Mouse (Mus musculus) kidney, postnatal 36 days (tissue): Measurements from ENCODE around the gene Rc3h2.
A peak's percentile ranks its signal among the peaks of the same experiment; 100 is the strongest.

Experiments used
- DNase-seq, 2 experiments: peaks; one replicate each; pipeline ENCODE4 v3.0.0; 2021 to 2022; ENCODE audit warnings: mixed read lengths in 2 of 2

The Rc3h2 gene

DNA sequence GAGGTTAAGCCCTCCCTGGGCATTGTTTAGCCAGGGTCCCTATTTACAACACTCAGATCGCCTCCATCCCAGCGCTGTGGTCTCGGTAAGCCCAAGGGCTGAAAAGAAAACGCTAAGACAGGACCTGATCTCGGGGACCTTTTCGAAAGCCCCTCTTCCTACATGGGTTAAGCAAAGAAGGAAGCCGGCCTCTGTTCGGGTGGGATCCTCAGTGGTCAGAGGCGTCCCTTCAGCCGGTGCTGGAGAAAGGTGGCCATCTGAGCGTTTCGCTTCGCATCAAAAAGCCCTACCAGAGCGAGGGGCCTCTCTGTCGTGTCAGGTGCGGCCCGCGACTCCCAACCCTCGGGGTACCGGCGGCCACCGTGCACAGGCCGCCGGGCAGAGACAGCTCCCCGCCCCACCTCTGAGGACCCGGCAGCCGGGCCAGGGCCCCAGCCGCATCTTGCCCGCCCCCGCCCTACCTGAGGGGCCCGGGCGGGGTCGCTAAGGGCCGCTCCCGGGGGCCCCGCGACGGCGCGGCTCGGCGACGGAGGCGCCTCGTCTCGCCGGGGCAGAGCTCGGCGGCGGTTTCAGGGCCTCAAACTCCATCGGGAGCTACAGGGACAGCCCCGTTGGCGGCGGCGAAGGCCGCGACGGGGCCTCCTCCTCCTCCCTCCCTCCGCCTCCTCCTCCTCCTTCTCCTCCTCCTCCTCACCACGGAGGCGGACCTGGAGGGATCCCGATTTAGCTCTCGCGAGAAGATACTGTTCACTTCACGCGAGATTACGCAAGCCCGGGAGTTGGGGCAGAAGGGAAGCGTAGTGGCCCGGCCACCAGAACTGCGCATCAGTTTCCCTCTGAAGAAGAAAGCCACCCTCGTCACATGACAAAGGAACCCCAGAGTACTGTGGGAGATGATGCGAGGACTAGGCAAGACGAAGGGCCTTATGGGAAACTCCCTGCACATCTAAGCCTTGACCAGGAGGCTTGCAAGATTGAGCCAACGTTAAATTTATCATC is at the start of gene Rc3h2:
Rc3h2 (minus strand) TSS at position 598 of the 999 bp plus-strand sequence.
- DNase-seq = peak; percentile 95 to 97

DNA sequence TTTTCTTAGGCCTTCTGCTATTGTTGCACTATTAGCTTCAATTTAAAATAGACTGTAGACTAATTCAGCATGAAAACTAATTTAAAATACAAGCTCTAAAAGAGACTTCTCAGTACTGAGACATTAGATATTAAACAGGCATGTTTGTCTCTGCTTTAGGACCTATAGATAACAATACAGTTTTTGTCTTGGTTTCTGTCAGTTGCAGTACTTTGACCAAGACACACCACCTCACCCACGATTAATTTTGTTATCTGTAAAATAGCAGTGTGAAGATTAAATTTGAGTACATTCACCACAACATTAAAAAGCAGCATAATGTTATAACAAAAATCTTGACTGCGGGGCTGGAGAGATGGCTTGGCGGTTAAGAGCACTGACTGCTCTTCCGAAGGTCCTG is 43.6 kb upstream of the Rc3h2 start:
- no peak for DNase-seq

DNA sequence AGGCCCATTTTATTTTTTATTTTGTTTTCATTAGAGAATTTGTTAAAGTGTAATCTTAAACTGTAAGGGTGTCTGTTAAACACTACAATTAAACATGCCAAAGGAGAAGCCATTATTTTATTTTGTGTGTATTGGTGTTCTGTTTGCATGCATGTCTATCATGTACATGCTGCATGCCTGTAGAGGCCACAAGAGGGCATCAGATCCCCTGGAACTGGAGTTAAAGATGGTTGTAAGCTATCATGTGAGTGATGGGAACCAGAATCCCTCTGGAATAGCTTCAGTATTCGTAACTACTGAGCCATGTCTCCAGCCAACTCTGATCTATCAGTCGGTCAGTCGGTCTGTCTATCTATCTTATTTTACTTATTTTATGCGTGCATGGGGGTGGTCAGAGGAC is 38.0 kb upstream of the Rc3h2 start:
- no peak for DNase-seq

DNA sequence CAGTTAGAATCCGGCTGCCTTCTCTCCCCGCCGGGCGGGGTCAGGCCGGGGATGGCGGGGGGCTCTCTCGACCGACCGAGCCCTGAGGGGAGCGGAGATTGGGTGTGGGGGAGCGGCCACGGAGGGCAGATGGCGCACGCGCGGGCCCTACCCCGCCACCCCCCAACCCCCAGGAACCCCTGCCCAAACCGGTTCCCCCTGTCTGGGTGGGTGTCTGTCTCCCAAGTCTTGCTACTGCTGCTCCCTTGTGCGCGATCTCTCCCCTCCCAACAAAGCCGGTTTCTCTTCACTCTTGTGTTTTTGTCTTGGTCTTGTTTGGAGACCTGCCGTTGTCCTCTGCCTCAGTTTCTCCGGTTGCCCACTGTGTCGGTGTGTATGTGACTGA is 29.7 kb upstream of the Rc3h2 start:
- no peak for DNase-seq

DNA sequence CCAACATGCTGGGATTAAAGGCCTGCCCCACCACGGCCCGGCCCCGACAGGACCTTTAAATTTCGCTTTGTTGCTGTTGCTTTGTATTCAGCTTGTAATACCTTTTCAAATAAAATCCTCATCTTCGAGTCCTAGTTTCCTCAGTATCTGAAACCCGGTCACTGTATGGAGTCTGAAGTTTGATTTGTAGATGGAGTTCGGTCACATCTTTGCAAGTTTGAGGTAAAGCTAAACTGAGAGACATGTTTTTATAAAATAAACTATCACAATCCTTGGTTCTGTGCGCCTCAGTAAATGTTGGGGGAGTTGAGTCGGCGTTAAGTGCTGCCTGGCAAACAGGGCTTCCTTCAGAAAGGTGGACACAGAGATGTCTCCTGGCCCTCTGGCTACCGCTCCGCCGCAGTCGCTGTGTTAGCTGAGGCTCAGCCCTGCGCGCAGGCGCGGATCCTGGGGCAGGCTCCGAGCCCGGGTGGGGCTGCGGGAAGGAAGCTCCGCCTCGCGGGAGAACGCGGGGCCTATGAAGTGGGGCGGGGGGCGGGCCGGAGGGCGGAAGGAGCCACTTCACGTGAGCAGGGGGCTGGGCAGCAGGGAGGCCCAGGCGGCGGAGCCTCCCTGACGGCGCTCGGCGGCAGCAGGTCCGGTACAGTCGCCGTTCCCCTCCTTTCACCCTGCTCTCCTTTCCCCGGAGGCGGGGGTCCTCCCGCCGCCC is 29.1 kb upstream of the Rc3h2 start:
- peak; percentile 95 to 97 for DNase-seq

DNA sequence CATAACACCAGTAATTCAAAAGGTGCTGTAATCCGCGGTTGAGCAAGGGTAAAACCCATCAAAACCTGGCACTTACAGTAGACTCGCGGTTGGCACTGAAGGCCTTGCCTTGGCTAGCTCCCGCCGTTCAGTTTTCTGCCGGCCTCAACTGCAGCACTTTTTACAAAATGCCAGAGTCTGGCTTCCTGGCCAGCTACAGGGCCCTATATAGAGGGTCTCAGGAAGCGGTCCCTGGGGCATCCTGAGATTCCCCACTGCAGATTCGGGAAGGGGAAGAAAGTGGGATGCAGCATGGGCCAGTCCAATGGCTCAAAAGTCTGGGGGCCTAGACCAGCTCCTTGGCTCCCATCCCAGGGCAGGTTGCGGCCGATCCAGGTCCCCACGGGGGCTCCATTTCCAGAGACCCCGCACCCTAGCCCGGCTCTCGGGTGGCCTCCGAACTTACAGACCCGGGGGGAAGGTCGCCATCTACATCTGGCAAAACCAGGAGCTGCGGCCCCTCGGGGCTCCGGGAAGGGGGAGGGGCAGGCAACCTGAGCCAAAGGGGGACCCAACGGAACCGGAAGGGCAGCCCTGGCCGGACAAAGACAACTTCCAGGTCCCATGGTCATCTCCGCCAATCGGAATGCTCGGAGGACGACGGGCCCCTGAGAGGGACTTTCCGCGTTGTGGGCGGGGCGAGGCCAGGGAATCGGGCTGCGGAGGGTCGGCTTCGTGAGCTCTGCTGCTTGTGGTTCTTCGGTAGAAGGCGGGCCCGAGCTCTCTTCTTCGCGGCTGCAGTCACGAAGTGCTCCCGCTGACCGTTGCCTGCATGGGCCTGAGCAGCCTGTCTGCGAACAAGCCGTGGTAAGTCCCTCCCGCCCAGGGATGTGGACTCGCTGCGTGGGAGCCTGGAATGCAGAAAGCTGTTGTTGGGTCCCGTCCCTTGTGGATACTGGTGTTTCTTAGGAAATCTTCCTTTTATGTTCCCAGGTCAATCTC is 20.2 kb upstream of the Rc3h2 start, which contains the start of the genes Zbtb26, Zbtb6 and Rabgap1:
Zbtb26 (minus strand) TSS at position 525 of the 981 bp plus-strand sequence.
Zbtb6 (minus strand) TSS at position 561 of the 981 bp plus-strand sequence.
Rabgap1 (plus strand) TSS at position 669 of the 981 bp plus-strand sequence.
- DNase-seq = peak; percentile 97

DNA sequence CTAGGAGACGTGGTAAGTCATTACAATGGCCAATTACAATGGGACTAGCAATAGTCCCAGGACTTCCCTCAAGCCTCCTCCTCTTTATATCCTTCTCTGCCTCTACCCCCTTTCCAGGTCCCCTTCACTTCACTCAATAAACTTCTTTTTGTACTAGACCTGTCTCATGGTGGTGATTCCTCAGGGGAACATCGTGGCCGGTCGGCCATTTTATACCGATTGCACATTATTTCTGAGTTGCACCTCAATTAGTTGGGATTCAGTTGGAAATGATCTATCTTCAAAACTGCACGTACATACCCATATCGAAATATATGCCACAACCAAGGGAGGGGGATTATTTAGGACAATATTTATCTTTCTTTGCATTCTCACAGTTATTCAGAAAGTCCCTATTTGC is 8.9 kb upstream of the Rc3h2 start:
- no peak for DNase-seq

DNA sequence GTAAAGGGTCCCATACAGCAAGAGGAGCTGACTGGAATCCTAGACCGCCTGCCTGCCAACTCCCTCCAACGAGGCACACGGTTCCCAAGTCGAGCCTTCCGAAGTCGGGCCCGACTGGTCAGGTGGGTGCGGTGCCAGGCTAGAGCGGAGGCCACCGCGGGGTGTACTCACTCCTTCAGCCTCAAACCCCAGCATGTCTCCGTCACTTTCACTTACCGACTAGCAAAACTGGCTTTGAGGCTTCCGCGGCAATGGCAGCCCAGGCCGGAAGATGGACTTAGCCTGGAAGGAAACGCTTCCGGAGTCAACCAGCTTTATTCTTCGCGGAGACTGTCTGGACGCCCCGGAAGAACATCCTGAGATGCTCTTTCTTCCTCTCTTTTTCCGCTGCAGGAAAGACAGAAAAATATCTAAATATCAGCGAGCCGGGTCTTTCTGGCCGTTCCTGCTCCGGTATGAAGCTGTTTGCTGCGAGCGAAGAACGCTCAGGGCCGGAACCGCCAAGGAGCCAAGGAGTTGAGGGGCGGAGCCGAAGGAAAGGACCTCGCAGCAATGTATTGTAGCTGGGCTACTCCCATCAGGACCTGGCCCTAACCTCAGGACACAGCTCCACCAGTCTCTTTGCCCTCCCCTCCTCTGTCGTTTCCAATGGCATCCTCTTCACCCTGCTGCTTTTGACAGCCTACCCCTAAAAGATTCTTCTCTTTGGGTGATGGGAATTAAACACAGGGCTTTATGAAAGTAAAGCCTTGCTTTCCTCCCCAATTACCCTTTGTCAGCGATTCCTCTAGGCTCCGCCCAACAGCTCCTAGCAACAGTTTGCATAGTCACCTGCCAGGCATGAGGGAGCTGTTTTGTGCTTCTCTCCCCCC is 8.1 kb upstream of the Rc3h2 start:
- peak; percentile 89 to 94 for DNase-seq

DNA sequence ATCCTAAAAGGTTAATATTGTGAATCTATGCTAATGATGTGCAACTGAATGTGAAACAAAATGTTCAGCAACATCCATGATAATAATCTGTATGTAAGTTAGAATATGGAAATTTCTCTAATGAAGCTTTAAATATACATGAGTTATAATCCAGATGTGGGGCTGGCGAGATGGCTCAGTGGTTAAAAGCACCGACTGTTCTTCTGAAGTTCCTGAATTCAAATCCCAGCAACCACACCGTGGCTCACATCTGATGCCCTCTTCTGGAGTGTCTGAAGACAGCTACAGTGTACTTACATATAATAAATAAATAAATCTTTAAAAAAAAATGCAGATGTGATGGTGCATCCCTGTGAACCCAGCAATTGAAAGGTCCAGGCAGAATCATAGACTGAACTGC is 968 bp upstream of the Rc3h2 start:
- no peak for DNase-seq

DNA sequence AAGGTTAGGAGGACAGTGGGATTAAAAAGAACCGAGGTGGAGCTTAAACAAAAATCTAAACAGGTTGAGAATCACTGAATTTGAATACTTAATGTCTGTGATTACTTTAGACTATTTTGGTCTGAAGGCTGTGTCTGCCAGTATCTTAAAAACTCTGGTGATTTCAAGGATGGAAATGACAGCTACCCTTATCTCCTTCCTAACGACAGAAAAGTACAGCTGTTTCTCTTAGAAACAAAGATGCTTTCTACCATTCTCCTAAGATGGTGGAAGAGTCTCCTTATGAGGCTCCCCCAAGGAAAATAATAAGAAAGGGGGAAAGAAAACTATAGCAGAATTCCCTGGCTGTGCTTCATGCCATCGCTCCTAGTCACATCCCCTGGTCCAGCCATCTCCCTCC is 800 bp downstream of the Rc3h2 start:
- DNase-seq = no peak

DNA sequence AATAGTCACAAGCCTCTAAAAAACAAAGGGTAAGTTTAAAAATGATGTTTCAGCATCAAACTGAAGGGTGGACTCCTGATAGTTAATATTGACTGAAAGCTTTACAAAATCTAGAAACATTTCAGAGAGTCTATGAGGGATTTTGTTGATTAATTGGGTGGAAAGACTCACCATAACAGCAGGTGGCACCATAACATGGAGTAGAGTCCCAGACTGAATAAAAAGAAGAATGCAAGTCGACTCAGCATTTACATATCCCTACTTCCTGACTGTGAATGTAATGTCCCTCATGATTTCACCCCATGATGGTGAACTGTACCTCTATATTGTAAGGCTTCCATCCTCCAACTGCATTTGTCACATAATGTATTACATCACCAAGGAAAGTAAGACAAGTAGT is 27.2 kb downstream of the Rc3h2 start:
- DNase-seq = peak in 1 of 2 experiments; percentile 8

DNA sequence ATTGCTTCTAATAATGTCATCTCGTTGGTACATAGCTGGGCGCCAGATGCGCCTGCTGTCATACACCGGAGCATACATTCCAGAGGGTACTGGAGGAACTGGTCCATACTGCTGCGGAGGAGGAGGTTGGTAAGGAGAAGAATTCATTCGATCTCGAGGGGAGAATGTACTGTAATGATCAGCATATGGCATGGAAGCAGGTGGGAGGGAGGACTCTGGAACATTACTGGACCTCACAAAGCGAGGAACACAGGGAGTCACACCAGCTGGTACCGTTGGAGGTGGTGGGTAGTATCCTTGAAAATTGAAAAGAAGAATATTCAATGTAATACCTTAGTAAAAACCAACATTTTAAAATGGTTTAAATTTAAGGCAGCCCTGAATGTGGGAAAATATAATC is 39.8 kb downstream of the Rc3h2 start:
- no peak for DNase-seq

DNA sequence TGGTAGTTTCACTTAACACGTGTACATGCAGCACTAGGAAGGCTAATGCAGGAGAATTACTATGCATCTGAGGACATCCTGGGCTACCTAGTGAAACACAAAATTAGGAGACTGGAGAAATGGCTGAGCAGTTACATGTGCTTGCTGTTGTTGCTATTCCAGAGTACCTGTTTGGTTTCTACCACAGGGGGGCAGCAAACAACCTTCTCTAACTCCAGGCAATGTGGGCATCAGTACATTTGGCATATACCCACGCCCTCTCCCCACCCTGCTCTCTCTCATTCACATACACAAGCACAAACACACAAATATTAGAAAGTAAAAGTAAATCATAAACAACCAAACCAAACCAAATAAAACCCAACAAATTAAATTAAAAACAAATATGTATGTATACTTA is 42.5 kb downstream of the Rc3h2 start:
- DNase-seq = peak; percentile 64 to 80

DNA sequence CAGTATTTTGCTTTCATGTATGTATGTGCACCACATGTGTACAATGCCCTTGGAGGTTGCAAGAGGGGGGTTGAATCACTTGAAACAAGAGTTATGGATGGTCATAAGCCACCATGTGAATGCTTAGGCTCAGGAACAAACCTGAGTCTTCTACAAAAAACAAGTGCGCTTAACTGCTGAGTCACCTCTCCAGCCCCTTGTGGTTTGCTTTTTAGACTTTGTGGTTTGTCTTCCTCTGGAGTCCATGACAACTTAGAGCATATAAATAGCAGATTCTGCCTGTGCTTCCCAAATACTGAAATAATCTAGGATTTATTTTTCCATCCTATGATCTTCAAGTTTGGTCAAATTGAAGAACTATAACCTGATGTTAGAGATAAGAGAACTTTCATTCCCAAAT is 46.7 kb downstream of the Rc3h2 start:
- DNase-seq = no peak

DNA sequence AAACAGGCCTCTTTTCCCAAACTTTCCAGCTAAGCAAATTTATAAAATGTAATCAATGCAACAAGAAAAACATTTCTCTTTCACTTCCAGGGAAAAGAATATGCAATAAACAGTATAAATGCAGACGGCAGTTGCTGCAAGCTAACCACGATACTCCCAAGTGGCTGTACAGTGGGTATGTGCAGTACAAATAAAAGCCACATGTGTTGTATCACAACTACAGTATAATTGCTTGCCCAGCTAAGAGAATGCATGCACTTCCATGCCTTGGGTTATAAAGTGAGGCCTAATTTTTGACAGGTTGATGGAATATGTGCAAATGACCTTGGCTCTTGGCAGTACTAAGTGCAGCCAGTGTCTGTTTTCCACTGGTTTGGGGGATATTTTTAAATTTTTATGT is 52.1 kb downstream of the Rc3h2 start:
- no peak for DNase-seq

DNA sequence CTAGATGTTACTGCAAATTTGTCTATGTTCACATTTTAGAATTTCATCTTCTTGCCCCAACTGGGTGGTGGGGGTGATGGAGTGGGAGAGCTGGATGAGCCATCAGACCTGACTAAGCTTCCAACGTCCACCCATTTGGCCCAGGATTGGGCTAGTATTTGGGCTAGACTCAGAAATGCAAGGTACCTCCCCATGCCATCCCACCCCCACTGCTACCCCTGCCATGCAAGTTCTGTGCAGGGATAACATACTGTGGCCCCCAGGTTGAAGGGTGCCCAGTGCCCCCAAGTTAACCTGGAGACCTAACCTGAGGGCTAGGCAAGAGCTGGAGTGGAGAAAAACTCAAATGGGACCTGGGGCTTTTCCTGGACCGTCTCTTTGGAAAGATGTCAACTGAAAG is 62.8 kb downstream of the Rc3h2 start:
- DNase-seq = no peak

DNA sequence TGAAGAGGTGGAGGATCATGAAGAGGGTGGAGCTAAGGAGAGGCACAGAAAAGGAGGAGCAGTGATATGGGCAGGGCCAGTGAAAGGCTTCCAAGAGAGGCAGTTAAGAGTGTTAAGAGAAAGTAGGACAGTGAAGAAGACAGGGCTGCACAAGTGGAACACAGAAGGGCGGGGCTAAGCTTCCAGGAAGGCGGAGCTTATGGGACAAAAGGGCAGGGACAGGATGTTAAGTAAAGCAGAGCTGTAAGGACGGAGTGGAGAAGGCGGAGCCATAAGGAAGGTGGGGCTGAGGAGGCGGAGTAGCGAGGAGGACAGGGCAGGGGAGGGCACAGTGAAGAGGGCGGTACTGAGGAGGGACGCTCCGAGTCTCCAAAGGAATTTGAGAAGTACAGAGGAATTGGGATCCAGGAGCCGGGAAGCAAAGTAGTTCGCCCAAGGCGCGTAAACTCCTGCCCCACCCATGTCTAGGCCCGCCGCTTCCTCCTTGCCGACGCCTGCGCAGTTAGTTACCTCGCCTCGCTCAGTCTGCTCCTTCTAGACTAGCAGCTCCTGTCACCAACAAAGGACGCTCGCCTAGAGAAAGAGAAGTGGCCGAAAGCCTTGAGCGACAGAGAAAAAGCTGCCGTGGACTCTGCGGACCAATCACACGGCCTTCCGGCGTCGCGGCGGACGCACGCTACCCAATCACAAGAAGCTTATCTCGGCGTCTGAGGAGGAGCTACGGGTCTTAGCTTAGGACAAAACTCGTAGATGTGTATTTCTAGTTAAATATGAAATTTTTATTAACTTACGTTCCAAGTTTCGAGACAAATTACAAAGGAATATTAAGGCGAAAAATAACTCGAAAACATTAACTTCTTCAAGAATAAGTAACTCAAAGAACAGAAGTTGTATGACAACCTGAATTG is 63.8 kb downstream of the Rc3h2 start, which contains the start of gene Pdcl:
Pdcl (minus strand) TSS at position 700 of the 908 bp plus-strand sequence.
- peak; percentile 95 to 97 for DNase-seq

DNA sequence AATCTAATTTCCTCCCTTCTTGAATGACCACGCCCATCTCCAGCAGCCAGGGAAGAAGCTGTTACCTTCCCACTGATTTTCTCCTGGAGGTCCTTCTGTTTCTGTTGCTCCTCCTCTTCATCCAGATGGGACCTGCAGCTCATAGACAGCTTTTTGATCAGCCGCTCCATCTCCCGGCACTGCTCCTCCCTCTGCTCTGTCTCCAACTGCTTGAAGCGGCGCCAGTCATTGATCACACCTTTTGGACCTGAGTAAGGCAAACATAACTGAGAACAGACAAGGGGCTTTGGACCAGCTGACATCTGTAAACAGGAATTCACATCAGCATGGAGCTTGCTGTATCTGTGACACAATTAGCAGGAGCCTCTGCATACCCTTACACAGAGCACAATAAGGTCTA is 67.1 kb downstream of the Rc3h2 start:
- DNase-seq = no peak

DNA sequence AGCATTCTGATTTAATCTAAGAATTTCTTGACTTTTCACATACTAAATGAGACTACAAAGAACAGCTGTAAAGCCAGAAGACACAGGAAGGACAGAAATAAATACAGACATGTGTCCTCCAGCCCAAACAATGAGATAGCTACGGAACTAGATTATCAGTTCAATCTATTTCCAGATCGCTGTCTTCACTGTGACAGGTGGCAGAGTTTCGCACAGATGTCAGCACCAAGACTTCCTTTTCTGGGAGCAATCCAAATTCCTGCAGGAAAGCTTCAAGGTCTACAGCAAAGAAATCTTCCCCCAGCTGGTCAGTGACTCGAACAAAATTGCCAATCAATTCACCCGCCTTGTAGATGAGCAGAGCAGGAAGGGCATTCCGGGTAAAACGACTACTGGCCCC is 71.0 kb downstream of the Rc3h2 start:
- DNase-seq = peak; percentile 16 to 53
